Mouse (Mus musculus) myocyte (in vitro differentiated cells): Measurements from ENCODE around the gene Dgat2. TPM values are rescaled to one million over a fixed set of nuclear protein-coding genes. Genes with fewer than 3 reads are reported as not detected.

ENCODE experiments used
- H3K27me3 ChIP-seq: one replicate; pipeline ENCODE4 v1.6.1; 2011; ENCODE audit not compliant: control insufficient read depth, insufficient read depth, insufficient read length
- H3K36me3 ChIP-seq: one replicate; pipeline ENCODE4 v1.6.1; 2011; ENCODE audit not compliant: control insufficient read depth, insufficient read depth
- H3K4me2 ChIP-seq: one replicate; pipeline ENCODE4 v1.6.1; 2011; ENCODE audit warnings: low read depth, control low read depth
- H3K4me3 ChIP-seq: one replicate; pipeline ENCODE4 v1.5.1; 2011; ENCODE audit warnings: mild to moderate bottlenecking, control low read depth, moderate library complexity
- H3K79me2 ChIP-seq: one replicate; pipeline ENCODE4 v1.6.1; 2011; ENCODE audit not compliant: control insufficient read depth, insufficient read depth
- H3ac ChIP-seq: one replicate; pipeline ENCODE4 v1.6.1; 2011; ENCODE audit not compliant: control insufficient read depth, insufficient read length
- CEBPB ChIP-seq: IDR thresholded peaks from 2 replicates; pipeline ENCODE4 v1.6.1; 2011; ENCODE audit warnings: mild to moderate bottlenecking, moderate library complexity; ENCODE audit not compliant: poor library complexity, insufficient read depth, severe bottlenecking
- E2F4 ChIP-seq: IDR thresholded peaks from one replicate; pipeline ENCODE4 v1.6.1; 2011; ENCODE audit warnings: mild to moderate bottlenecking, control low read depth, moderate library complexity; ENCODE audit not compliant: insufficient read depth
- MAX ChIP-seq: IDR thresholded peaks from one replicate; pipeline ENCODE4 v1.6.1; 2011; ENCODE audit warnings: low read depth, mild to moderate bottlenecking, control low read depth
- MYOD1 ChIP-seq, 3 experiments: IDR thresholded peaks; one replicate each; pipeline ENCODE4 v1.6.1; 2011; ENCODE audit warnings: control low read depth in 2 of 3, low read depth in 2 of 3, mild to moderate bottlenecking in 2 of 3, moderate library complexity in 1 of 3; ENCODE audit not compliant: insufficient read length in 2 of 3, control insufficient read depth in 1 of 3
- MYOG ChIP-seq, 3 experiments: IDR thresholded peaks; one replicate each; pipeline ENCODE4 v1.6.1; 2011; ENCODE audit warnings: control low read depth in 2 of 3, low read depth in 2 of 3, mild to moderate bottlenecking in 2 of 3; ENCODE audit not compliant: insufficient read length in 2 of 3, control insufficient read depth in 1 of 3, insufficient read depth in 1 of 3
- POLR2A ChIP-seq: IDR thresholded peaks from one replicate; pipeline ENCODE4 v1.6.1; 2011; ENCODE audit warnings: low read depth, mild to moderate bottlenecking, control low read depth, moderate library complexity; ENCODE audit not compliant: insufficient read length
- POLR2AphosphoS2 ChIP-seq: IDR thresholded peaks from one replicate; pipeline ENCODE4 v1.6.1; 2011; ENCODE audit warnings: low read depth, control low read depth; ENCODE audit not compliant: insufficient read length
- REST ChIP-seq: IDR thresholded peaks from one replicate; pipeline ENCODE4 v1.6.1; 2011; ENCODE audit warnings: mild to moderate bottlenecking, control low read depth, moderate library complexity; ENCODE audit not compliant: insufficient read depth, insufficient read length
- SRF ChIP-seq: IDR thresholded peaks from one replicate; pipeline ENCODE4 v1.6.1; 2011; ENCODE audit warnings: low read depth; ENCODE audit not compliant: control insufficient read depth, insufficient read length
- TCF12 ChIP-seq: IDR thresholded peaks from one replicate; pipeline ENCODE4 v1.6.1; 2011; ENCODE audit warnings: mild to moderate bottlenecking, control low read depth; ENCODE audit not compliant: poor library complexity, insufficient read depth, severe bottlenecking
- TCF3 ChIP-seq: IDR thresholded peaks from one replicate; pipeline ENCODE4 v1.6.1; 2011; ENCODE audit warnings: low read depth, control low read depth; ENCODE audit not compliant: insufficient read length
- USF1 ChIP-seq: IDR thresholded peaks from one replicate; pipeline ENCODE4 v1.6.1; 2011; ENCODE audit warnings: low read depth, mild to moderate bottlenecking, control low read depth, moderate library complexity
- polyA plus RNA-seq: library from polyadenylated mRNA; unstranded; fragments of >200 nt; fragmentation: generic; extraction: Trizol; gene quantifications from one replicate; pipeline ENCODE4 v1.2.1, GENCODE M21; 2012; ENCODE audit warnings: missing spikeins

The Dgat2 gene
- polyA plus RNA-seq, 1 experiment = 6.9 TPM

GRCm38 (mm10) chr7:99215347-99215855, 32.9 kb upstream of the Dgat2 start:
- H3ac ChIP-seq = no peak overlapping the region
- H3K4me2 ChIP-seq = peak overlapping the region; percentile 14
- H3K36me3 ChIP-seq = no peaks in the 10 kb centered on the region
- H3K4me3 ChIP-seq = no peak overlapping the region
- H3K27me3 ChIP-seq = no peaks in the 10 kb centered on the region
- TF ChIP-seq POLR2AphosphoS2 (no peak), MYOD1 (IDR thresholded peaks at IDR 0.05; ENCODE audit: control insufficient read depth in 1 of 3, insufficient read length in 2 of 3, low read depth in 2 of 3) (peak in 2 of 3 experiments; percentile 38 to 72), E2F4 (no peak), POLR2A (no peak), MYOG (IDR thresholded peaks at IDR 0.05; ENCODE audit: control insufficient read depth in 1 of 3, insufficient read depth in 1 of 3, insufficient read length in 2 of 3, low read depth in 2 of 3) (peak; percentile 7 to 77 (median 18)), MAX (no peak)
- H3K79me2 ChIP-seq = no peaks in the 10 kb centered on the region

GRCm38 (mm10) chr7:99214621-99215185, 32.2 kb upstream of the Dgat2 start:
- no peaks in the 10 kb centered on the region for H3K36me3 ChIP-seq
- no peak overlapping the region for H3K4me3 ChIP-seq
- peak overlapping the region; percentile 14 for H3K4me2 ChIP-seq
- H3K27me3 ChIP-seq = no peaks in the 10 kb centered on the region
- TF ChIP-seq E2F4 (no peak), POLR2AphosphoS2 (no peak), SRF (no peak), TCF3 (no peak)
- no peak overlapping the region for H3ac ChIP-seq
- H3K79me2 ChIP-seq = no peaks in the 10 kb centered on the region

GRCm38 (mm10) chr7:99213686-99214085, 31.2 kb upstream of the Dgat2 start:
- no peaks in the 10 kb centered on the region for H3K36me3 ChIP-seq
- TF ChIP-seq REST (no peak), TCF12 (no peak), SRF (no peak), MYOG (IDR thresholded peaks at IDR 0.05; ENCODE audit: control insufficient read depth in 1 of 3, insufficient read depth in 1 of 3, insufficient read length in 2 of 3, low read depth in 2 of 3) (no peak), TCF3 (no peak), CEBPB (no peak), MYOD1 (IDR thresholded peaks at IDR 0.05; ENCODE audit: control insufficient read depth in 1 of 3, insufficient read length in 2 of 3, low read depth in 2 of 3) (no peak), USF1 (no peak), POLR2A (no peak), MAX (no peak), E2F4 (no peak), POLR2AphosphoS2 (no peak)
- no peak overlapping the region for H3K4me3 ChIP-seq
- H3K27me3 ChIP-seq = no peaks in the 10 kb centered on the region
- H3K79me2 ChIP-seq = no peaks in the 10 kb centered on the region
- H3ac ChIP-seq = no peak overlapping the region
- H3K4me2 ChIP-seq = no peak overlapping the region

GRCm38 (mm10) chr7:99213056-99213455, 30.5 kb upstream of the Dgat2 start:
- H3K79me2 ChIP-seq = no peaks in the 10 kb centered on the region
- TF ChIP-seq POLR2A (no peak), MYOD1 (IDR thresholded peaks at IDR 0.05; ENCODE audit: control insufficient read depth in 1 of 3, insufficient read length in 2 of 3, low read depth in 2 of 3) (no peak), MYOG (IDR thresholded peaks at IDR 0.05; ENCODE audit: control insufficient read depth in 1 of 3, insufficient read depth in 1 of 3, insufficient read length in 2 of 3, low read depth in 2 of 3) (no peak), POLR2AphosphoS2 (no peak), MAX (no peak), SRF (no peak), CEBPB (no peak), REST (no peak), TCF3 (no peak), TCF12 (no peak)
- no peak overlapping the region for H3K4me3 ChIP-seq
- no peak overlapping the region for H3ac ChIP-seq
- H3K36me3 ChIP-seq = no peaks in the 10 kb centered on the region
- H3K4me2 ChIP-seq = no peak overlapping the region
- no peaks in the 10 kb centered on the region for H3K27me3 ChIP-seq

- Histone ChIP-seq H3K79me2 (no peaks in the 10 kb centered on the region), H3K4me3 (no peak overlapping the region), H3K27me3 (no peaks in the 10 kb centered on the region), H3K36me3 (no peaks in the 10 kb centered on the region), H3K4me2 (no peak overlapping the region), H3ac (no peak overlapping the region)
- TF ChIP-seq POLR2A (no peak), E2F4 (no peak), MYOD1 (IDR thresholded peaks at IDR 0.05; ENCODE audit: control insufficient read depth in 1 of 3, insufficient read length in 2 of 3, low read depth in 2 of 3) (no peak), MAX (no peak), MYOG (IDR thresholded peaks at IDR 0.05; ENCODE audit: control insufficient read depth in 1 of 3, insufficient read depth in 1 of 3, insufficient read length in 2 of 3, low read depth in 2 of 3) (no peak), REST (no peak), TCF12 (no peak), CEBPB (no peak)
Measured at GRCm38 (mm10) chr7:99208704-99209103, 26.2 kb upstream of the Dgat2 start.
